In the genomic region with DNA sequence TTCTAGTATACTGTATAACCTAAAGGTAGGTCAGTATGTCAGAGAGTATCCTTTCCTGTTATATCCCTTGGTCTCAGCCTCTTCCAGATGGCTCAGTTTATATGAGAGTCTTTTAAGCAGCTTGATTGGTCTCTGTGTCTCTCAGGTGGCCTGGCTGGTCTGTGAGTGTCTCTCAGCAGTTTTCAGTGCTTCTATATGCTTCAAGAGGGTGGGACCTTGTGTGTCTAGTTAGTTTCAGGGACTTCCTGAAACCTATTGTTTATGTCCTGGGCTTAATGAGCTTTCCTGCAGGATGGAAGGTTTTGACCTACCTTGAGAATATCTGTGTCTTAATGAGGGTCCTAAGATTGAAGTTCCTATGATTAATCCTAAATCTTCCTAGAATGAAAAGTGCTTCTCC, we compare ENCODE assay signal across 15 mouse cellular contexts.
"Had no signal": no experiment of that assay in that cellular context is flagged by ENCODE, and none has a peak within 500 bp of the region (broad histone marks: within the 10 kb centered on the region; RNA-seq: fewer than 3 reads in every experiment).

No protein-coding gene starts in this region.

- H3K36me3 ChIP-seq: kidney, embryonic 15.5 days; liver, embryonic 15.5 days; midbrain, embryonic 10.5 days; neural tube, embryonic 12.5 days had no signal

- ATAC-seq: inflammation-experienced regulatory T-cells, adult 6 months had no signal

- H3K27me3 ChIP-seq: kidney, embryonic 15.5 days; liver, embryonic 15.5 days; neural tube, embryonic 12.5 days had no signal

- H3K27ac ChIP-seq: kidney, embryonic 15.5 days; liver, embryonic 15.5 days; midbrain, embryonic 10.5 days; neural tube, embryonic 12.5 days had no signal

- DNase-seq: kidney, adult 18-20 months; kidney, postnatal 14 days; liver; lung, adult 2 months; lung, postnatal 14 days; retina, postnatal 1 day; right cerebral cortex, postnatal 4 days; spleen, adult 18-20 months; thymus, adult 18-20 months; thymus, postnatal 14 days had no signal

- H3K9ac ChIP-seq: kidney, embryonic 15.5 days; liver, embryonic 15.5 days; neural tube, embryonic 12.5 days had no signal

- H3K4me3 ChIP-seq: kidney, embryonic 15.5 days; liver, embryonic 15.5 days; midbrain, embryonic 10.5 days; neural tube, embryonic 12.5 days had no signal

- H3K4me2 ChIP-seq: kidney, embryonic 15.5 days; liver, embryonic 15.5 days; neural tube, embryonic 12.5 days had no signal

- H3K4me1 ChIP-seq: kidney, embryonic 15.5 days; liver, embryonic 15.5 days; midbrain, embryonic 10.5 days; neural tube, embryonic 12.5 days had no signal
